Mouse (Mus musculus): ENCODE data around the gene Lipc.

The Lipc gene

DNA sequence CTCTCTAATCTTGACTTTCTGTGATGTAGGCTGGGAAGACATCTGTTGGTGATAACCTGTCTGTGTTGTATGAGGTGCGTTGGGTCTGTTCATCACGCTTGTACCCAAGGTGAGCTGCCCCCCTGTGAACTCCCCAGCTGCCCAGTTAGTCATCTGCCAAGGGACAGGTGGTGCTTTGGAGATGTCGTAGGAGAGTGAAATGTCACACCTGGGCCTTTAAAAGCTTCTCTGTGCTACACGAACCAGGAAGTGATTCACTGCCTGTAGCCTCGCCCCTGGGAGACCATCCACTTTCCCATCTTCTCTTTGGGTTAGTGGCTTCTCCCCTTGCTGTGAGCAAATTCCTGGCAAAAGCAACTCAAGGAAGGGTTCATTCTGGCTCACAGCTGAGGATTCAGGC lies 6.4 kb upstream of the Lipc start:
- DNase-seq (ENCODE audit: extremely low spot score, low read depth, low spot score), result no peak

DNA sequence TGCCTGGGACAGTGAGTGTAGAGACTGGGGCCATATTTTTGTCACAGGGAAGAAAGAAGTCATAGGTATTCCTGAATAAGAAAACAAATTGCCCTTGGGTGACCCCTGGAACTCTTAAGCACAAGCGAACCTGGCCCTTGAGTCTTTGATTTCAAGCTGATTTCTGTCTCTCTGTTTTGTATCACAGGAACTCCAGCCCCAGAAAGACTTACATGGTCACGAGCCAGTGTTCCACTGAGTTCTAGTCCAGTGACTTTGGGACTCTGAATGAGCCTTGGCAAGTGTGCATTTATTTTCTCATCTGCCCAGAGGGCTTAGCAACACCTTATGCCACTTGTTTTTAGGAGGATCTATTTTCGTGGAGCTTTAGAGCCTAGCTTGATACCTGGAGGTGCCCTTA lies 5.7 kb upstream of the Lipc start:
- no peak for DNase-seq (ENCODE audit: extremely low spot score, low read depth, low spot score)

- no peak for DNase-seq (ENCODE audit: extremely low spot score, low read depth, low spot score)
These were observed 2.2 kb upstream of the Lipc start for GRCm38 (mm10) chr9:70954226-70954625.

GRCm38 (mm10) chr9:70949336-70949735 lies 2.7 kb downstream of the Lipc start:
- DNase-seq (ENCODE audit: extremely low spot score, low read depth, low spot score), result no peak

DNA sequence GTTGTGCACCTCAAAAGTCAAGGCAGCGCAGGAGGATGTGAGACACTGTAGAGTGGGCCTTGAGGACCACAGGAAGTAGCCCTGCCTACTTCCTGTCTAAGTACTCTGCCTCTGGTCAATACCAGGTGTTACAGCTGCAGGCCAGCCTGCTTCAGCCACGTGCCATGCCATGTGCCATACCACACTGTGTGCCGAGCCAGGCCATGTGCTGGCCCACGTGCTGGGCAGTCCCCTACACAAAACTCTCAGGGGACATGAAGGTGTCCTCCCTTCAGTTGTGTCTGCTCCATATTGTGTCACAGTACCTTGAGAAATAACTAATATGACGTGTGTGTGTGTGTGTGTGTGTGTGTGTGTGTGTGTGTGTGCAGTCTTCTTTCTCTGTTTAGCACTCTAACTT lies 4.7 kb downstream of the Lipc start:
- no peak for DNase-seq (ENCODE audit: extremely low spot score, low read depth, low spot score)

- no peak for DNase-seq (ENCODE audit: extremely low spot score, low read depth, low spot score)
These were observed 9.2 kb downstream of the Lipc start for GRCm38 (mm10) chr9:70942686-70943333.

DNA sequence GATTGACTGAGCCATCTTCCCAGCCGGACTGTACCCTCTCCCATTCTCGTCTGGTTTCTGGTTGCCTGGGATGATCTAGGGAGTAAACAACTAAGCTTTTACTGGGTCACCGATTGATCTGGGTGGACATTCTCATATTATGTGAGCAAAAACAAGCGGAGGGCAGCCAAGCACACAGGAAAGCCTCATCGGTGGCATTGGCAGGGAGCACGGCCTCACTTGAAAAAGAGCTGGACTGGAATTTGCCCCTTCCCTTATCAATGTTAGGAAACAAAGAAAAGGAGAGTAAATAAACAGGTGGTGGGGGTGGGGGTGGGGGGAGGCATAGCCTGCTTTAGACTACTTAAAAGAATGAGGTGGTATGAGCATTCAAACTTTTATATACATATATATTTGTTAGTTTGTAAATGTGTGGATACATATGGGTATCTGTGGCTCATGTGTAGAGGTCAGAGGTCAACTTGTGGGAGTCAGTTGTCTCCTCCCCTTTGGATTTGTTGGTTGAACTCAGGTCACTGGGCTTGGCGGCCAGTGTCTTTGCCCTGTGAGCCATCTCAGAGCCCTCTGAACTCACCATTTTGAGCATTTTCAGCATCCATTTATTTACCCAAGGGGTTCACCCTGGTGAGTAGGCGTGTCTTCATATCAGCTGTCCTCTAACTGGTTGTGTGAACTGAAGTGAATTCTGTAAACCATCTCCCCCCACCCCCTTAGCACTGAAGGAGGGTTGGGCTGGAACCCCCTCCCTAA lies 12.1 kb downstream of the Lipc start:
- DNase-seq (ENCODE audit: extremely low spot score, low read depth, low spot score), result no peak

- no peak for DNase-seq (ENCODE audit: extremely low spot score, low read depth, low spot score)
These were observed 13.2 kb downstream of the Lipc start for GRCm38 (mm10) chr9:70938850-70939249.

DNA sequence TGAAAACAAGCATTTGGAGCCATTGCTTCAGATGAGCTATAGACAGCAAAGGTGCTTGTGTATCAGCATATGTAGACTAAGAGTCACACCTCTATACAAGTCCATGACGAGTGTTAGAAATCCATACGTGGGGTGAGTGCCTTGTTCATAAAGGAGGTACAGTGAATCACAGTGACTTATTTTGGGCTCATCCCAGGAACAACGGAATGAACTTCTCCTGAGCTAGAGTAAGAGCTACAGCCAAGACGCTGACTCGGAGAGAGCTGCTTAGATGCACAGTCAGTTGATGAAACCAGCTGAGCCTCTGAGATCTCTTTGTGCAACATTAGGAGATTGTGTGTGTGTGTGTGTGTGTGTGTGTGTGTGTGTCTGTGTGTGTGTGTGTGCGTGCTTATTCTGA lies 13.9 kb downstream of the Lipc start:
- DNase-seq (ENCODE audit: extremely low spot score, low read depth, low spot score), result no peak

DNA sequence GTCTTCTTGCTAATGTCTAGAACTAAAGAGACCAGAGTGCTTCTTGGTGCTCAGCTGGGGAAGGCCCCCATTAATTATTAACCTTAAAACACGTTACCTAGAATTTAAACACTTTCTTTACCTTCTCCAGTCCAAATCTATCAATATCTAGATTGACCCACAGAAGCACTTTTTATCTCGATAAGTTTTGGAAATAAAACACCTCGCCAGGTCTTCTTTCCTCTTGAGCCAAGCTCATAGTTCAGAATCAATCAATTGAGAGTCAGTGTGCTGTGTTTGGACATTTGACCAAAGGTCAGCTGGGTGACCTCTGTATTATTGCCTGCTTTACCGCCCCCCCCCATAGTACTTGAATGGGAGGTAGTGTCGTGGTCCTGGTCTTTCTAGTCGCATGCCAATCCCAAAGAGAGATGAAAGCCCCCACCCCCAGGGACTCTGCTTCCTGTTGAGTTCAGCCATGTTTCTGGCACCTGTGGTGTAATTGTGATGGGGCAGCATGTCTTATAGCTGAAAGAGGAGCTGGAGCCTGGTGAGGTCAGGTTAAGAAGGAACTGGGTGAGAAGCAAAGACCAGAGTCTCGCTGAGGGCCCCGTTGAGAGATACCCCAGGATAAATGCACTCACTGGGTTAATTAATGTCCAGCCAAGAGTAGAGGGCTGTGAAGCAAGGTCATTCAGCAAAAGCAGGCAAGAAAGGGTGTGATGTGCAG lies 17.3 kb downstream of the Lipc start:
- DNase-seq (ENCODE audit: extremely low spot score, low read depth, low spot score), result no peak

GRCm38 (mm10) chr9:70930641-70931020 lies 21.4 kb downstream of the Lipc start:
- no peak for DNase-seq (ENCODE audit: extremely low spot score, low read depth, low spot score)

DNA sequence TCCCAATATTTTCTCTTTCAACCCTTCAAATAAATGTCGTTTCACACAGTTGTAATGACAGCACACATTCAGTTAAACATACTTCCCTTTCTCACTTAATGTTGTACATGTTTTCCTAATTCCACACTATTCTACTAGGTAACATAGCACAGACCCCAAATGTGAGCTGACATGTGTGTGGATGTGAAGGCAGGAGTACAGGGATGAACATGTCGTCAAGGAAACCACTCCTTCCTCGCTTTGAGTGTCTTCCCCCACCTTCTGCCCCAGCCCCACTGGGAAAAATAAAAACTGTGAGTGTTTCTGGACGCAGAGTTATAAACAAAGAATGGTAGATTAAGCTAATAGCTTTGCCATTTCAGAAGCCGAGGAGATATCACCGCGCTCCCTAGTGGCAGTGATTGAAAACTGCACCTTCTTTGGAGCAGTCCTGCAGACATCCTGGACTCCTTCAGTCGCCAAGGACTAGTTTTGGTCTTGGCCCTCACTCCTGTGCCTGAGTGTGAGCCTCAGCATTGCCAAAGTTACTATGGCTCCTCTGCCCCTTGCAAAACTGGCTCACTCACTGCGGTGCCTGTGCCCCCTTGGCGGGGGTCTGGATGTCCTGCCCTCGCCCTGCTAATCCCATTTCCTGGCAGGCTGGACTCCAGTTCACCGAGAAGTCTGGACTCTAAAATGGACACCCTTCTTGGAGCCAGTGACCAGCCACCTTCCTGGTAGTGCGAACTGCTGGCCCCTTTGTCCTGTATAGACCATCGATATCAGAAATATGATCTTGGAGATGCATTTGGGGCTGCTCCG lies 22.0 kb downstream of the Lipc start:
- peak; percentile 3 for DNase-seq (ENCODE audit: extremely low spot score, low read depth, low spot score)

GRCm38 (mm10) chr9:70928472-70928871 lies 23.6 kb downstream of the Lipc start:
- no peak for DNase-seq (ENCODE audit: extremely low spot score, low read depth, low spot score)

- no peak for DNase-seq (ENCODE audit: extremely low spot score, low read depth, low spot score)
These were observed 24.3 kb downstream of the Lipc start for GRCm38 (mm10) chr9:70927701-70928100.

DNA sequence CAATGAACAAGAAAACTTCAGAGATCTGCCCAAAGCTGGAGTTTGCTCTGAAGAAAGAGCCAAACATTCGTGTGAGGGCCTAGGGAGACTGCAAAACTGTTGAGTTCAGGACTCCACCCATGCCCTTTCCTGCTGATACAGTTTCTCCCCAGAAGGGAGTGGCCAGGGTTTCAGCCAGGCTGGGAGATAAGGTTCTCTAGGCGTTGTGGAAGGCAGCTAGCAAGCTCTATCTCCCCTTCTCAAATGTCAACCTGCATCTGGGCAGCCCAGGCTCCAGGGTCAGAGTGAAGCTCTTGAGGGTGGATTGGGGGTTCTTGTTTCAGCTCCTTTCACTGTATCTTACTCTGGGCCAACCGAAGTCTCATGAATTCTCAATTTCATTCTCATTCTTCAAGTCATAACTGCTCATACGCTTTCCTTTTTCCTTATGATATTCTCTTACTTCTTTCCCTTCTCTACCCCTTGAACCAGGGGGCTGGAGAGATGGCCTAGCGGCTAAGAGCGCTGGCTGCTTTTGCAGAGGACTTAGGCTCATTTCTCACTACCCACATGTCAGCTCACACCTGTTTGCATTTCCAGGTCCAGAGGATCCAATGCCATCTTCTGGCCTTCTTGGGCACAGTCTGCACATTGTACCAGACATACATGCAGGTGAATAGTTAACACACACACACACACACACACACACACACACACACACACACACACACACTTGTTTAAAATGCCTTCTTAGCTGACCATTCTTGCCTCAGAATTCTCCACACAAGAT lies 25.0 kb downstream of the Lipc start:
- no peak for DNase-seq (ENCODE audit: extremely low spot score, low read depth, low spot score)

DNA sequence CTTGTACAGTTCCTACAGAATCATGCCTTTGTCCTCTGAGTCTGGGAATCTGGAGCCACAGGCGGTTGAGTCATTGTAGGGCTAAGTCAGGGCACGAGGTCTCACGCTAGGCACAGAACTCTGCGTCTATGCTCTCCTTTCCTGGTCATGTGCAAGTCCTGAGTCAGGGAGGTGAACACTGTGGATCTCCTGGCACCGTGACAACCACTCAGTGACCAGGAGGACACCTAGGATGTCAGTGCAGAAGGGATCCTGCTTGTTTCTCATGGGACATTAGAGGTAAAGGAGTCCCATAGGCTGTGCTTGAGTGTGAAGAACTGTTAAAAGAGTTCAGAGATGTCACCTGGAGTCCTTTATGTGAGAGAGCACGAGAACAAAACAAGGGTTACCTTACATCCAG lies 26.8 kb downstream of the Lipc start:
- DNase-seq (ENCODE audit: extremely low spot score, low read depth, low spot score), result no peak

- no peak for DNase-seq (ENCODE audit: extremely low spot score, low read depth, low spot score)
These were observed 27.3 kb downstream of the Lipc start for GRCm38 (mm10) chr9:70924763-70925162.

GRCm38 (mm10) chr9:70921781-70922565 lies 30.1 kb downstream of the Lipc start:
- no peak for DNase-seq (ENCODE audit: extremely low spot score, low read depth, low spot score)

GRCm38 (mm10) chr9:70921132-70921531 lies 30.9 kb downstream of the Lipc start:
- no peak for DNase-seq (ENCODE audit: extremely low spot score, low read depth, low spot score)

DNA sequence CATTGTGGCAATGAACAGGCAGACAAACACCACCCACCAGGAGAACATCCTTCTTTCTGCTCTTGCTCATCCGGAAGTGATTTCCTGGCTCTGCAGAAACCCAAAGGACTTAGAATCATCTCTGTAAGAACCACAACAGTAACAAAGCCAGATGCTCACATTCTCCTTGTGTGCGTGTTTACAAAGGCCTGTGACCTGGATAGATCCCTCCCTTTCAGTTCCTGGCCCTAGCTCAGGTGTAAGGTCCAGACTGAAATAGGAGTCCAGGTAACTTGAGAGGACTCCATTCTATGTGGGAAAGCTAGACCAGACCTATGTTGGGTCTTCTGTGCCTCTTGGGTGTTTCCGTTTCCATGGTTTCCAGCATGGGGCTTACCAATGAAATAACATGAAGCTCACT lies 32.8 kb downstream of the Lipc start:
- DNase-seq (ENCODE audit: extremely low spot score, low read depth, low spot score), result no peak

Measured in hindlimb bud, embryonic 11.5 days (tissue).